In genomic region chr3:84428994-84429725, GRCm38 (mm10) we compare ENCODE assay signal across 8 mouse cellular contexts. TPM values are rescaled to one million over a fixed set of nuclear protein-coding genes. Genes with fewer than 3 reads are reported as not detected.
DNase-seq lines count a peak whose midpoint lies in the region.

No protein-coding gene starts in this region.

- 26% methylated on average over 12 of the region's 12 CpGs for WGBS in large intestine, adult 2 months

- peak; percentile 80 for DNase-seq in urinary bladder, postnatal 14 days (ENCODE audit: low spot score)
- no peak for DNase-seq in urinary bladder, postnatal 10 days (ENCODE audit: low spot score)
- peak; percentile 40 for DNase-seq in gastrocnemius, postnatal 25 days
- peak; percentile 85 for DNase-seq in large intestine, adult 2 months (ENCODE audit: low read depth, low spot score)
- peak; percentile 84 for DNase-seq in yolk sac, embryonic 10.5 days (ENCODE audit: low spot score)
- DNase-seq in layer of hippocampus, adult 8-10 months (ENCODE audit: low spot score in 2 of 2): no peak
- DNase-seq in layer of hippocampus, postnatal 36 days: no peak
- no peak for DNase-seq in right cerebral cortex, postnatal 10 days (ENCODE audit: low spot score in 2 of 2)

RNA-seq across cellular contexts. Expression of gene Fhdc1, which starts 51.1 kb away (rescaled TPM):
- 1 to 10 TPM in 1 of 2 experiments, under 1 TPM in 1; 0.13 to 1.1 TPM for total RNA-seq in gastrocnemius, postnatal 25 days (2021)
- polyA plus RNA-seq in large intestine, adult 2 months (2012; rRNA removed): 2.0 and 2.1 TPM in 2 replicates
- total RNA-seq in layer of hippocampus, adult 8-10 months (2022): 1 to 10 TPM; 3.5 to 6.4 (median 4.5) TPM
- 1 to 10 TPM; 2.4 to 2.8 TPM for total RNA-seq in layer of hippocampus, postnatal 36 days (2021)

Comparison
In these comparisons a context has a peak if more than half of its experiments do, and no peak if none do; other contexts are left out.
1. DNase-seq: peak in urinary bladder, postnatal 14 days (single experiment), gastrocnemius, postnatal 25 days (single experiment), large intestine, adult 2 months (single experiment) and yolk sac, embryonic 10.5 days (single experiment); none in urinary bladder, postnatal 10 days (single experiment), layer of hippocampus, adult 8-10 months (0 of 2), layer of hippocampus, postnatal 36 days (0 of 2) and right cerebral cortex, postnatal 10 days (0 of 2).